Mouse (Mus musculus) liver, embryonic 13.5 days (tissue): ENCODE measurements at regions not wholly inside any gene's neighbourhood (a gene's known extent, or its start where the extent isn't known, plus 50 kb on each side); places are given as distances from the start of the nearest gene placed in this dataset.

Experiments used
- ATAC-seq: fragments of 200-750 bp; cut with Nextera tagmentation; 2 replicates; pipeline ENCODE4 v1.8.0; 2017; ENCODE audit warnings: low read depth, mild to moderate bottlenecking, moderate number of reproducible peaks, moderate library complexity
- DNase-seq: peaks from one replicate; pipeline ENCODE4 v3.0.0; 2022
- H3K27ac ChIP-seq: fragments of 300-500 bp; sonication (generic); 2 replicates; pipeline ENCODE4 v1.5.1; 2015; ENCODE audit warnings: moderate library complexity, mild to moderate bottlenecking, inconsistent platforms
- H3K27me3 ChIP-seq: fragments of 300-500 bp; sonication (generic); 2 replicates; pipeline ENCODE4 v1.6.1; 2015; ENCODE audit warnings: mild to moderate bottlenecking, inconsistent platforms
- H3K36me3 ChIP-seq: fragments of 300-500 bp; sonication (generic); 2 replicates; pipeline ENCODE4 v1.6.1; 2015; ENCODE audit warnings: mild to moderate bottlenecking, inconsistent platforms
- H3K4me1 ChIP-seq: fragments of 300-500 bp; sonication (generic); replicated peaks from 2 replicates; pipeline ENCODE4 v1.6.1; 2015; ENCODE audit warnings: inconsistent platforms
- H3K4me2 ChIP-seq: fragments of 300-500 bp; sonication (generic); 2 replicates; pipeline ENCODE4 v1.6.1; 2015; ENCODE audit warnings: inconsistent platforms, mild to moderate bottlenecking, moderate library complexity
- H3K4me3 ChIP-seq: fragments of 300-500 bp; sonication (generic); replicated peaks from 2 replicates; pipeline ENCODE4 v1.5.1; 2015; ENCODE audit warnings: mild to moderate bottlenecking, inconsistent platforms
- H3K9ac ChIP-seq: fragments of 300-500 bp; sonication (generic); 2 replicates; pipeline ENCODE4 v1.6.1; 2015; ENCODE audit warnings: mild to moderate bottlenecking, inconsistent platforms
- H3K9me3 ChIP-seq: fragments of 300-500 bp; sonication (generic); replicated peaks from 2 replicates; pipeline ENCODE4 v1.6.1; 2016; ENCODE audit warnings: inconsistent platforms
- WGBS: fragments of 180-500 bp; shearing (Covaris S2); methylation state at CpG from one replicate; pipeline ENCODE4 v1.1.7; 2015; ENCODE audit not compliant: insufficient replicate concordance; 5-methylcytosine and 5-hydroxymethylcytosine counted together

- Histone ChIP-seq H3K27me3 (no peaks in the 10 kb centered on the region), H3K9ac (no peak overlapping the region), H3K4me3 (no peak overlapping the region), H3K27ac (no peak overlapping the region), H3K9me3 (no peaks in the 10 kb centered on the region), H3K4me1 (no peaks in the 10 kb centered on the region), H3K36me3 (no peaks in the 10 kb centered on the region), H3K4me2 (no peak overlapping the region)
- 71% methylated on average over 5 of the region's 5 CpGs for WGBS
- DNase-seq (no peak), ATAC-seq (no peak)
Observed at GRCm38 (mm10) chr15:51324211-51324610, 2560.5 kb upstream of the Gm7489 start.

- no peaks in the 10 kb centered on the region for H3K4me1 ChIP-seq
- ATAC-seq: no peak
Observed at GRCm38 (mm10) chr15:51327702-51328101, 2557.0 kb upstream of the Gm7489 start.

GRCm38 (mm10) chr15:51336441-51336840 is 2548.3 kb upstream of the Gm7489 start:
- H3K4me3 ChIP-seq: no peak overlapping the region
- no peaks in the 10 kb centered on the region for H3K27me3 ChIP-seq
- H3K27ac ChIP-seq: no peak overlapping the region
- 29% methylated on average over 1 of the region's 1 CpGs for WGBS
- no peak overlapping the region for H3K4me2 ChIP-seq
- H3K36me3 ChIP-seq: no peaks in the 10 kb centered on the region
- no peak overlapping the region for H3K9ac ChIP-seq
- no peaks in the 10 kb centered on the region for H3K4me1 ChIP-seq
- no peak for DNase-seq
- H3K9me3 ChIP-seq: no peaks in the 10 kb centered on the region
- ATAC-seq: no peak

More at GRCm38 (mm10) chr15:51327702-51328101, 2557.0 kb upstream of the Gm7489 start:
- no peaks in the 10 kb centered on the region for H3K36me3 ChIP-seq
- no peak overlapping the region for H3K4me3 ChIP-seq
- 62% methylated on average over 5 of the region's 5 CpGs for WGBS
- H3K27me3 ChIP-seq: no peaks in the 10 kb centered on the region
- H3K27ac ChIP-seq: no peak overlapping the region
- no peak for DNase-seq
- no peaks in the 10 kb centered on the region for H3K9me3 ChIP-seq
- no peak overlapping the region for H3K4me2 ChIP-seq
- no peak overlapping the region for H3K9ac ChIP-seq

GRCm38 (mm10) chr15:51346301-51346700 is 2538.4 kb upstream of the Gm7489 start:
- H3K4me1 ChIP-seq: no peaks in the 10 kb centered on the region
- H3K4me3 ChIP-seq: no peak overlapping the region
- no peak overlapping the region for H3K27ac ChIP-seq
- no peaks in the 10 kb centered on the region for H3K27me3 ChIP-seq
- H3K9me3 ChIP-seq: no peaks in the 10 kb centered on the region
- 56% methylated on average over 4 of the region's 4 CpGs for WGBS
- no peak overlapping the region for H3K4me2 ChIP-seq
- no peak overlapping the region for H3K9ac ChIP-seq
- H3K36me3 ChIP-seq: no peaks in the 10 kb centered on the region
- ATAC-seq (no peak), DNase-seq (no peak)

GRCm38 (mm10) chr15:51363391-51363790 is 2521.3 kb upstream of the Gm7489 start:
- H3K9ac ChIP-seq: no peak overlapping the region
- WGBS: 38% methylated on average over 7 of the region's 7 CpGs

GRCm38 (mm10) chr15:51371162-51371561 is 2513.5 kb upstream of the Gm7489 start:
- Histone ChIP-seq H3K9me3 (no peaks in the 10 kb centered on the region), H3K4me3 (no peak overlapping the region), H3K4me1 (no peaks in the 10 kb centered on the region), H3K27ac (no peak overlapping the region), H3K9ac (no peak overlapping the region), H3K36me3 (no peaks in the 10 kb centered on the region), H3K4me2 (no peak overlapping the region), H3K27me3 (no peaks in the 10 kb centered on the region)
- ATAC-seq (no peak), DNase-seq (no peak)

More at GRCm38 (mm10) chr15:51363391-51363790, 2521.3 kb upstream of the Gm7489 start:
- Histone ChIP-seq H3K27me3 (no peaks in the 10 kb centered on the region), H3K4me1 (no peaks in the 10 kb centered on the region), H3K4me2 (no peak overlapping the region), H3K4me3 (no peak overlapping the region), H3K27ac (no peak overlapping the region), H3K9me3 (no peaks in the 10 kb centered on the region), H3K36me3 (no peaks in the 10 kb centered on the region)
- ATAC-seq (no peak), DNase-seq (no peak)

GRCm38 (mm10) chr15:51390383-51390782 is 2494.3 kb upstream of the Gm7489 start:
- no peak overlapping the region for H3K4me2 ChIP-seq
- H3K9me3 ChIP-seq: no peaks in the 10 kb centered on the region
- no peaks in the 10 kb centered on the region for H3K36me3 ChIP-seq
- no peak overlapping the region for H3K9ac ChIP-seq
- no peaks in the 10 kb centered on the region for H3K4me1 ChIP-seq
- 66% methylated on average over 2 of the region's 2 CpGs for WGBS
- no peak for ATAC-seq
- no peak overlapping the region for H3K27ac ChIP-seq
- no peak overlapping the region for H3K4me3 ChIP-seq
- no peaks in the 10 kb centered on the region for H3K27me3 ChIP-seq
- no peak for DNase-seq

GRCm38 (mm10) chr15:51391352-51391751 is 2493.4 kb upstream of the Gm7489 start:
- no peaks in the 10 kb centered on the region for H3K36me3 ChIP-seq
- H3K27ac ChIP-seq: no peak overlapping the region
- 76% methylated on average over 2 of the region's 2 CpGs for WGBS
- H3K4me3 ChIP-seq: no peak overlapping the region
- no peaks in the 10 kb centered on the region for H3K4me1 ChIP-seq
- no peaks in the 10 kb centered on the region for H3K9me3 ChIP-seq
- H3K9ac ChIP-seq: no peak overlapping the region
- no peak overlapping the region for H3K4me2 ChIP-seq
- H3K27me3 ChIP-seq: no peaks in the 10 kb centered on the region
- DNase-seq: no peak
- ATAC-seq: no peak

GRCm38 (mm10) chr15:51392449-51393405 is 2492.0 kb upstream of the Gm7489 start:
- no peak for ATAC-seq
- Histone ChIP-seq H3K27me3 (no peaks in the 10 kb centered on the region), H3K27ac (no peak overlapping the region), H3K4me2 (no peak overlapping the region), H3K36me3 (no peaks in the 10 kb centered on the region), H3K4me1 (no peaks in the 10 kb centered on the region), H3K4me3 (no peak overlapping the region), H3K9ac (no peak overlapping the region), H3K9me3 (no peaks in the 10 kb centered on the region)
- DNase-seq: no peak
- 45% methylated on average over 7 of the region's 7 CpGs for WGBS

- Histone ChIP-seq H3K4me1 (no peaks in the 10 kb centered on the region), H3K9ac (no peak overlapping the region), H3K27ac (no peak overlapping the region), H3K9me3 (no peaks in the 10 kb centered on the region), H3K4me2 (no peak overlapping the region), H3K4me3 (no peak overlapping the region), H3K36me3 (no peaks in the 10 kb centered on the region), H3K27me3 (no peaks in the 10 kb centered on the region)
- 68% methylated on average over 8 of the region's 8 CpGs for WGBS
- DNase-seq (no peak), ATAC-seq (no peak)
Observed at GRCm38 (mm10) chr15:51395961-51396360, 2488.7 kb upstream of the Gm7489 start.

GRCm38 (mm10) chr15:51403581-51403980 is 2481.1 kb upstream of the Gm7489 start:
- ATAC-seq (no peak), DNase-seq (no peak)
- Histone ChIP-seq H3K4me3 (no peak overlapping the region), H3K4me1 (no peaks in the 10 kb centered on the region), H3K27me3 (no peaks in the 10 kb centered on the region), H3K27ac (no peak overlapping the region), H3K36me3 (no peaks in the 10 kb centered on the region), H3K9me3 (no peaks in the 10 kb centered on the region), H3K4me2 (no peak overlapping the region), H3K9ac (no peak overlapping the region)
- WGBS: 71% methylated on average over 3 of the region's 3 CpGs

GRCm38 (mm10) chr15:51409791-51410308 is 2474.9 kb upstream of the Gm7489 start:
- Histone ChIP-seq H3K9me3 (no peaks in the 10 kb centered on the region), H3K4me2 (no peak overlapping the region), H3K4me3 (no peak overlapping the region), H3K36me3 (no peaks in the 10 kb centered on the region), H3K4me1 (no peaks in the 10 kb centered on the region), H3K9ac (no peak overlapping the region), H3K27ac (no peak overlapping the region), H3K27me3 (no peaks in the 10 kb centered on the region)
- ATAC-seq: no peak
- DNase-seq: no peak
- WGBS: 47% methylated on average over 6 of the region's 6 CpGs
